Comparison of ENCODE assay signal across 22 mouse cellular contexts in genomic region chr12:100306336-100306735, GRCm38 (mm10).
DNase-seq lines count a peak whose midpoint lies in the region; ATAC-seq and TF ChIP-seq lines count a peak whose summit lies in the region.
"Had no signal": no experiment of that assay in that cellular context is flagged by ENCODE, and none has a peak within 500 bp of the region (broad histone marks: within the 10 kb centered on the region; RNA-seq: fewer than 3 reads in every experiment).

No protein-coding gene starts in this region.

- ATAC-seq in hindbrain, embryonic 12.5 days (ENCODE audit: low FRiP score), result no peak
- no peak for ATAC-seq in hindbrain, embryonic 11.5 days (ENCODE audit: low FRiP score)
- ATAC-seq: forebrain, embryonic 14.5 days; forebrain, postnatal 0 days; hindbrain, embryonic 16.5 days; intestine, embryonic 15.5 days had no signal

- H3K4me1 ChIP-seq in cerebellum, adult 2 months (ENCODE audit: control insufficient read depth, insufficient read depth, low read length), result peaks cover 73% of the 10 kb centered on the region
- H3K4me1 ChIP-seq in hindbrain, embryonic 12.5 days, result peaks cover 56% of the 10 kb centered on the region
- peaks cover 12% of the 10 kb centered on the region; the same call in 1 of the 2 replicates for H3K4me1 ChIP-seq in hindbrain, embryonic 11.5 days (replicated peaks; ENCODE audit: control insufficient read depth, insufficient read depth, low read length)

- no peak overlapping the region for H3K4me2 ChIP-seq in hindbrain, embryonic 12.5 days (replicated peaks)
- no peak overlapping the region for H3K4me2 ChIP-seq in hindbrain, embryonic 11.5 days (replicated peaks; ENCODE audit: low read depth, low read length)
- H3K4me2 ChIP-seq: embryonic facial prominence, embryonic 13.5 days; heart, embryonic 11.5 days; intestine, embryonic 15.5 days had no signal

- H3K4me3 ChIP-seq in cerebellum, adult 2 months (replicated peaks; ENCODE audit: insufficient read depth, low read depth, low read length), result no peak overlapping the region
- no peak overlapping the region for H3K4me3 ChIP-seq in gastrocnemius, adult 2 months
- no peak overlapping the region for H3K4me3 ChIP-seq in hindbrain, embryonic 12.5 days
- no peak overlapping the region for H3K4me3 ChIP-seq in hindbrain, embryonic 11.5 days (ENCODE audit: low read depth, low read length)
- H3K4me3 ChIP-seq: embryonic facial prominence, embryonic 10.5 days; embryonic facial prominence, embryonic 13.5 days; erythroblast, embryonic 14.5 days; intestine, embryonic 15.5 days had no signal

- no peak for TF ChIP-seq CTCF in cerebellum, adult 2 months (IDR thresholded peaks at IDR 0.05; ENCODE audit: borderline replicate concordance, insufficient read depth, low read depth, low read length)
- no peak for TF ChIP-seq CTCF in gastrocnemius, adult 2 months (IDR thresholded peaks at IDR 0.05)

- 16% methylated on average over 1 of the region's 1 CpGs for WGBS in cerebellum, adult 2 months
- 71% methylated on average over 1 of the region's 1 CpGs for WGBS in hindbrain, embryonic 12.5 days
- 60% methylated on average over 1 of the region's 1 CpGs for WGBS in hindbrain, embryonic 11.5 days

- no peaks in the 10 kb centered on the region for H3K9me3 ChIP-seq in hindbrain, embryonic 12.5 days (replicated peaks)
- no peaks in the 10 kb centered on the region for H3K9me3 ChIP-seq in hindbrain, embryonic 11.5 days (ENCODE audit: control insufficient read depth, low read length)
- H3K9me3 ChIP-seq: embryonic facial prominence, embryonic 10.5 days; embryonic facial prominence, embryonic 13.5 days; intestine, embryonic 15.5 days had no signal

- no peaks in the 10 kb centered on the region for H3K27me3 ChIP-seq in cerebellum, adult 2 months (ENCODE audit: control insufficient read depth, insufficient read depth, low read length)
- no peaks in the 10 kb centered on the region for H3K27me3 ChIP-seq in hindbrain, embryonic 12.5 days
- no peaks in the 10 kb centered on the region for H3K27me3 ChIP-seq in hindbrain, embryonic 11.5 days (ENCODE audit: control insufficient read depth, insufficient read depth, low read length)
- H3K27me3 ChIP-seq: embryonic facial prominence, embryonic 13.5 days; intestine, embryonic 15.5 days had no signal

- no peak overlapping the region for H3K9ac ChIP-seq in hindbrain, embryonic 12.5 days
- no peak overlapping the region for H3K9ac ChIP-seq in hindbrain, embryonic 11.5 days (ENCODE audit: low read depth, low read length)
- H3K9ac ChIP-seq: embryonic facial prominence, embryonic 13.5 days; forebrain, postnatal 0 days; intestine, embryonic 15.5 days had no signal

- TF ChIP-seq POLR2A in cerebellum, adult 2 months (IDR thresholded peaks at IDR 0.05; ENCODE audit: borderline replicate concordance, insufficient read depth, low read length), result no peak

- intact Hi-C loops in gastrocnemius, adult 2 months (cut with DNase I), result loop anchor here (5.0 kb wide), 1 partner anchor 104 kb away; no protein-coding TSS in a partner anchor
- intact Hi-C loops in gastrocnemius, postnatal 36 days (cut with DNase I), result loop anchor here (5.0 kb wide), 1 partner anchor 104 kb away; no protein-coding TSS in a partner anchor

- 0 out of 2 replicates have a peak overlapping the region, but pooled peaks have one; percentile 33 for H3K27ac ChIP-seq in cerebellum, adult 2 months (ENCODE audit: insufficient read depth, low read length)
- H3K27ac ChIP-seq in gastrocnemius, adult 2 months, result peak overlapping the region; percentile 73
- H3K27ac ChIP-seq in hindbrain, embryonic 12.5 days, result 0 out of 2 replicates have a peak overlapping the region, but pooled peaks have one; percentile 88
- H3K27ac ChIP-seq in hindbrain, embryonic 11.5 days (ENCODE audit: low read depth, low read length), result no peak overlapping the region
- H3K27ac ChIP-seq: embryonic facial prominence, embryonic 13.5 days; intestine, embryonic 15.5 days had no signal

- 0 out of 2 replicates have a peak, but pooled peaks cover 4% of the 10 kb centered on the region for H3K36me3 ChIP-seq in hindbrain, embryonic 12.5 days
- H3K36me3 ChIP-seq in hindbrain, embryonic 11.5 days (ENCODE audit: control insufficient read depth, insufficient read depth, low read length), result no peaks in the 10 kb centered on the region
- H3K36me3 ChIP-seq: intestine, embryonic 15.5 days had no signal

- DNase-seq in cerebellum, adult 2 months, result no peak
- no peak for DNase-seq in cerebellum, postnatal 14 days
- peak; percentile 63 for DNase-seq in gastrocnemius, adult 2 months
- DNase-seq in gastrocnemius, postnatal 36 days, result no peak
- no peak for DNase-seq in hindbrain, embryonic 11.5 days (ENCODE audit: low spot score)
- DNase-seq in skeletal muscle tissue, adult 2 months (ENCODE audit: low read depth, low spot score), result peak; percentile 76
- DNase-seq: adrenal gland, postnatal 10 days; adrenal gland, postnatal 36 days; cerebellum, adult 9-11 months; cerebellum, postnatal 36 days; embryo, embryonic 11 days; forebrain, postnatal 0 days; heart, adult 11 months; kidney, adult 11 months had no signal

Comparison
In these comparisons a context has a peak if more than half of its experiments do, and no peak if none do; other contexts are left out.
1. DNase-seq: peak in gastrocnemius, adult 2 months (single experiment) and skeletal muscle tissue, adult 2 months (single experiment); none in cerebellum, adult 2 months (0 of 2), cerebellum, postnatal 14 days (0 of 2), gastrocnemius, postnatal 36 days (0 of 2) and hindbrain, embryonic 11.5 days (single experiment).